Mouse (Mus musculus) neural tube, embryonic 11.5 days (tissue): ENCODE measurements at regions not wholly inside any gene's neighbourhood (a gene's known extent, or its start where the extent isn't known, plus 50 kb on each side); places are given as distances from the start of the nearest gene placed in this dataset.

Experiments
- ATAC-seq: fragments of 200-750 bp; cut with Nextera tagmentation; 2 replicates; pipeline ENCODE4 v1.8.0; 2017; ENCODE audit warnings: moderate number of reproducible peaks, mild to moderate bottlenecking, moderate TSS enrichment, moderate library complexity; ENCODE audit not compliant: insufficient read depth, low FRiP score, low TSS enrichment
- DNase-seq: peaks from one replicate; pipeline ENCODE4 v3.0.0-alpha.2; 2015; ENCODE audit warnings: low spot score
- H3K27ac ChIP-seq: fragments of 300-500 bp; sonication (generic); 2 replicates; pipeline ENCODE4 v1.5.1; 2014; ENCODE audit warnings: low read depth, mild to moderate bottlenecking, low read length
- H3K27me3 ChIP-seq: fragments of 300-500 bp; sonication (generic); 2 replicates; pipeline ENCODE4 v1.6.1; 2014; ENCODE audit warnings: mild to moderate bottlenecking, low read length, mixed read lengths; ENCODE audit not compliant: control insufficient read depth, insufficient read depth
- H3K36me3 ChIP-seq: fragments of 300-500 bp; sonication (generic); 2 replicates; pipeline ENCODE4 v1.6.1; 2014; ENCODE audit warnings: mild to moderate bottlenecking, low read length, moderate library complexity, mixed read lengths; ENCODE audit not compliant: control insufficient read depth, insufficient read depth
- H3K4me1 ChIP-seq: fragments of 300-500 bp; sonication (generic); 2 replicates; pipeline ENCODE4 v1.6.1; 2014; ENCODE audit warnings: low read length, mixed read lengths; ENCODE audit not compliant: control insufficient read depth, insufficient read depth
- H3K4me2 ChIP-seq: fragments of 300-500 bp; sonication (generic); 2 replicates; pipeline ENCODE4 v1.6.1; 2014; ENCODE audit warnings: low read depth, mild to moderate bottlenecking, moderate library complexity
- H3K4me3 ChIP-seq: fragments of 300-500 bp; sonication (generic); 2 replicates; pipeline ENCODE4 v1.5.1; 2014; ENCODE audit warnings: low read depth, low read length
- H3K9ac ChIP-seq: fragments of 300-500 bp; sonication (generic); 2 replicates; pipeline ENCODE4 v1.6.1; 2014; ENCODE audit warnings: mild to moderate bottlenecking, low read length
- H3K9me3 ChIP-seq: fragments of 300-500 bp; sonication (generic); 2 replicates; pipeline ENCODE4 v1.6.1; 2016; ENCODE audit warnings: low read length; ENCODE audit not compliant: control insufficient read depth
- WGBS: fragments of 180-500 bp; shearing (Covaris S2); extraction: QIAGEN DNeasy Blood & Tissue Kit; methylation state at CpG from one replicate; pipeline ENCODE4 v1.1.7; 2014; 5-methylcytosine and 5-hydroxymethylcytosine counted together

GRCm38 (mm10) chr8:112332021-112332420 lies 237.8 kb upstream of the Cntnap4 start:
- no peak for DNase-seq

DNA sequence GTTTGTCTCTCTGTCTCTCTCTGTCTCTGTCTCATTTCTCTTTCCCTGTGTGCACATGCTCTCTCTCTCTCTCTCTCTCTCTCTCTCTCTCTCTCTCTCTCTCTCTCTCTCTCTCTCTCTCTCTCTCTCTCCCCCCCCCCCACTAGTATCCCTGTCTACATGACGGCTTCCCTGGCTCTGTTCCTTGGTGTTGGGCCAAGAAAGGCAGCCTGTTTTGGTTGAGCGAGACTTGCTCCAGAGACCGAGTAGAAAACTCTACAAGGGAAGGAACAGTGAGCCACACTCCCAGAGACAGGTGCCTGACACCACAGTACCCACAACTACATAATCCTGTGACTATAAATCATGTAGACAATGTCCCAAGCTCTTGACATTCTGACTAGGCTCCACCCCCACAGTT lies 260.0 kb upstream of the Cntnap4 start:
- H3K9me3 ChIP-seq, result no peaks in the 10 kb centered on the region
- no peak overlapping the region for H3K27ac ChIP-seq
- no peaks in the 10 kb centered on the region for H3K27me3 ChIP-seq
- H3K4me2 ChIP-seq, result no peak overlapping the region
- DNase-seq (no peak), ATAC-seq (no peak)
- no peaks in the 10 kb centered on the region for H3K4me1 ChIP-seq
- WGBS, result 92% methylated on average over 3 of the region's 3 CpGs
- no peak overlapping the region for H3K4me3 ChIP-seq
- H3K9ac ChIP-seq, result no peak overlapping the region
- H3K36me3 ChIP-seq, result no peaks in the 10 kb centered on the region

More at GRCm38 (mm10) chr8:112332021-112332420, 237.8 kb upstream of the Cntnap4 start:
- Histone ChIP-seq H3K4me1 (no peaks in the 10 kb centered on the region), H3K27me3 (no peaks in the 10 kb centered on the region), H3K9me3 (no peaks in the 10 kb centered on the region), H3K27ac (no peak overlapping the region), H3K4me3 (no peak overlapping the region), H3K4me2 (no peak overlapping the region), H3K9ac (no peak overlapping the region), H3K36me3 (no peaks in the 10 kb centered on the region)
- ATAC-seq, result no peak
- WGBS, result 83% methylated on average over 10 of the region's 10 CpGs

DNA sequence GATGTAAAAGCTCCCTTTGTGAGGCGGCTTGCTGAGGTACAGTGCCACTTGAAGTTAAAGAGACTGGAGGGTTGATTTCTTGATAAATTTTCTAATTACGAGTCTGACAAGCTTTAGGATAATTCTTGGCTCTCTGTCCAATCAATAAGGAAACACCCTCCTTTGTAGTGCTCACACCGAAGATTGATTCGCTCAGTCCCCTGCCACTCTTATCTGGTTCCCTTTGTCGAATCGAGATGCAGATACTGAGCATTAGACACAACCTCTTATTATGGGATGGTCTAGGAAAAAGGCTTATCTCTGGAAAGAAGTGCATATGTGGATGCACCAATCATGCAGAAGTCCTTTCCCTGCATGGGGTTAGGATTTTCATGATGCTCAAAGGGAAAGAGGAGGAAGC lies 261.5 kb upstream of the Cntnap4 start:
- WGBS, result 94% methylated on average over 6 of the region's 6 CpGs
- no peak for ATAC-seq
- H3K4me1 ChIP-seq, result no peaks in the 10 kb centered on the region

DNA sequence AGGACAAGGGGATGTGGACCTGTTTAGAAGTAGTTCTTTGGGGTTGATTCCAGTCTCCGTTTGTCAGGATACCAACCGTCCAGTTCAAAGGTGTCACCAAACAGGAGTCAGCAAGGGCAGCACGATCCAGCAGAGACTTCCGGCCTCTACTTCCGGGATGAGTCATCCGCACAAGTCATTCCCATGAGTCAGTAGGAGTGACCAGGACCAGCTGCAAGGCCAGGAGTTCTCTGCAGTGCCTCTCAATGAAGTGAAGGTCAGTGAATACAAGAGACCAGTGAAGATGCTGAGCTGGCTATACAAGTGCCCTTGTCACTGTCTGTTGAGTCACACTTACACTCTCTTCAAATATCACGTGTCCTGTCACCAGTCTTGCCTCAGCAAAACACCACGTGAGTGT lies 272.8 kb upstream of the Cntnap4 start:
- no peak overlapping the region for H3K4me2 ChIP-seq
- no peak for ATAC-seq
- DNase-seq, result no peak
- 92% methylated on average over 8 of the region's 8 CpGs for WGBS
- no peak overlapping the region for H3K27ac ChIP-seq
- H3K9ac ChIP-seq, result no peak overlapping the region
- no peaks in the 10 kb centered on the region for H3K9me3 ChIP-seq
- H3K4me1 ChIP-seq, result no peaks in the 10 kb centered on the region
- no peaks in the 10 kb centered on the region for H3K36me3 ChIP-seq
- H3K4me3 ChIP-seq, result no peak overlapping the region
- H3K27me3 ChIP-seq, result no peaks in the 10 kb centered on the region

More for the DNA sequence above, 261.5 kb upstream of the Cntnap4 start:
- H3K9me3 ChIP-seq, result no peaks in the 10 kb centered on the region
- no peak overlapping the region for H3K4me2 ChIP-seq
- no peak for DNase-seq
- no peak overlapping the region for H3K4me3 ChIP-seq
- no peak overlapping the region for H3K9ac ChIP-seq
- no peaks in the 10 kb centered on the region for H3K27me3 ChIP-seq
- H3K27ac ChIP-seq, result no peak overlapping the region
- H3K36me3 ChIP-seq, result no peaks in the 10 kb centered on the region

DNA sequence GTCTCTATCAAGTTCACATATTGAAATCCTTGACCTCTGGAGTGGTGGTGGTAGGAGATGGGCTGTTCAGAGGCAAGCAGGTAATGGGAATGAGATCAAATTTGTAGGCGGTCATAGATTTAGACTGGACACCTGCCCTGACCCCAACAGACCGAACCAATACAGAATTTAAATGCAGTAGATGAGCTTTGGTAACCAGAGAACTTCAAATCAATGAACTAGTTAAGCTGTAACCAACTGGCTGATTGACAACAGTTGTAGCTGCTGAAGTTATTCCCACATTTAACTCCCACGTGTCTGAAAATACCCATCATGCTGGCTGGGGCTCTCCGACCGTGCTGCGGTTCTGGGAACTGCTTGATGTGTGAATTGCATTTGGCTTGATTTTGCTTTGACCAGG lies 268.5 kb upstream of the Gm6793 start:
- H3K4me1 ChIP-seq, result no peaks in the 10 kb centered on the region
- H3K36me3 ChIP-seq, result no peaks in the 10 kb centered on the region
- H3K27me3 ChIP-seq, result no peaks in the 10 kb centered on the region
- DNase-seq, result no peak
- H3K9me3 ChIP-seq, result no peaks in the 10 kb centered on the region
- H3K9ac ChIP-seq, result no peak overlapping the region
- no peak for ATAC-seq
- no peak overlapping the region for H3K27ac ChIP-seq
- H3K4me3 ChIP-seq, result no peak overlapping the region
- 93% methylated on average over 6 of the region's 6 CpGs for WGBS
- no peak overlapping the region for H3K4me2 ChIP-seq

DNA sequence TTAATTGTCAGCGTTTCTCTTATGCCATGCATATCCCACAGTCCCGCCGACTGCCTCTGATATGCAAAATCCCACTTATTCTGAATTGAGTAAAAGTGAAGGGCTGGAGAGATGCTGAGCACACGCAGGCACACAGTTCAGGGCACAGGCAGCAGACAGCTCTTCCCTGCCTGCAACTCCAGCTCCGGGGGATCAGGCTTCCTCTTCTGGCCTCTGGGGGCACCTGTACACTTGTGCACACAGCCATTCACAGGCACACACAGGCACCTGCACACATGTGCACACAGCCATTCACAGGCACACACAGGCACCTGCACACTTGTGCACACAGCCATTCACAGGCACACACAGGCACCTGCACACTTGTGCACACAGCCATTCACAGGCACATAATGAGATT lies 254.8 kb upstream of the Gm6793 start:
- no peak overlapping the region for H3K4me2 ChIP-seq
- no peak for DNase-seq

GRCm38 (mm10) chr8:112269214-112269566 lies 254.4 kb upstream of the Gm6793 start:
- Histone ChIP-seq H3K9ac (no peak overlapping the region), H3K27ac (no peak overlapping the region), H3K4me1 (no peaks in the 10 kb centered on the region), H3K27me3 (no peaks in the 10 kb centered on the region), H3K4me3 (no peak overlapping the region), H3K4me2 (no peak overlapping the region; the same call in 1 of the 2 replicates), H3K9me3 (no peaks in the 10 kb centered on the region), H3K36me3 (no peaks in the 10 kb centered on the region)
- 54% methylated on average over 8 of the region's 8 CpGs for WGBS
- ATAC-seq, result peak; percentile 24; the same call in 1 of the 2 replicates
- DNase-seq, result peak; percentile 15

More for the DNA sequence above, 254.8 kb upstream of the Gm6793 start:
- Histone ChIP-seq H3K36me3 (no peaks in the 10 kb centered on the region), H3K4me3 (no peak overlapping the region), H3K9me3 (no peaks in the 10 kb centered on the region), H3K27me3 (no peaks in the 10 kb centered on the region), H3K9ac (no peak overlapping the region), H3K4me1 (no peaks in the 10 kb centered on the region), H3K27ac (no peak overlapping the region)
- 50% methylated on average over 5 of the region's 5 CpGs for WGBS
- ATAC-seq, result peak; percentile 35

GRCm38 (mm10) chr8:112268544-112269213 lies 253.8 kb upstream of the Gm6793 start:
- ATAC-seq, result peak; percentile 58; the same call in 1 of the 2 replicates
- no peak overlapping the region; the same call in 1 of the 2 replicates for H3K4me2 ChIP-seq
- no peaks in the 10 kb centered on the region for H3K4me1 ChIP-seq
- no peaks in the 10 kb centered on the region for H3K36me3 ChIP-seq
- no peak overlapping the region for H3K4me3 ChIP-seq
- H3K9me3 ChIP-seq, result no peaks in the 10 kb centered on the region
- no peak overlapping the region for H3K27ac ChIP-seq
- no peaks in the 10 kb centered on the region for H3K27me3 ChIP-seq
- no peak for DNase-seq
- H3K9ac ChIP-seq, result no peak overlapping the region
- 55% methylated on average over 9 of the region's 9 CpGs for WGBS

DNA sequence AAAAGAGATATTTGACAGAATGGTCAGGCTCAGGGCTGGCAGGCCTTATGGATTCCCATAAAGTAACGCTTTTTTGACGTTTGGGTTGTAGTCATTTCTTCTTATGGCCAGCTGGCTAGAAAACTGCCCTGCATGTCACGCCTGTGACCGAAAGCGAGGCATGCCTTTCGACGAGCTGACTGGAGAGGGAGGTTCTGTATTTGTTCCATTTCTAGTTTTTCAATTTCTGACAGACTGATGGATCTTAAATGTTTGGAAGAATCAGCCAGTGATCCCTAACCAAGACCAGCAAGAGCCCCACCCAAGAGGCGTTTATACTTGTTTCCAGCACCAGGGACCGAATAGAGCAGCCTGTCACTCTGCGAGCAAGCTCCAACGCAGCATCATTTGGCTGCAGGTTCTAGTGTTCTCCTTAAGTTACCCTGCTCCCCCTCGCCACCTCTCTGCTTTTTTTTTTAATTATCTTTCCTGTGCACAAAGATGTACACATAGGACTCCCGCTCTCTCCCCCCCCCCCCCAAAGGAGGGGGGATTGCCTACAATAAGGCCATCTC lies 243.2 kb upstream of the Gm6793 start:
- H3K4me2 ChIP-seq, result peak overlapping the region; percentile 34
- H3K9me3 ChIP-seq, result no peaks in the 10 kb centered on the region
- no peaks in the 10 kb centered on the region for H3K4me1 ChIP-seq
- H3K4me3 ChIP-seq, result no peak overlapping the region
- no peak overlapping the region for H3K9ac ChIP-seq
- no peak overlapping the region for H3K27ac ChIP-seq
- no peak for ATAC-seq
- WGBS, result 52% methylated on average over 13 of the region's 13 CpGs
- DNase-seq, result no peak
- H3K36me3 ChIP-seq, result no peaks in the 10 kb centered on the region
- H3K27me3 ChIP-seq, result no peaks in the 10 kb centered on the region
